21 mouse cellular contexts compared by ENCODE assay signal in the genomic region with DNA sequence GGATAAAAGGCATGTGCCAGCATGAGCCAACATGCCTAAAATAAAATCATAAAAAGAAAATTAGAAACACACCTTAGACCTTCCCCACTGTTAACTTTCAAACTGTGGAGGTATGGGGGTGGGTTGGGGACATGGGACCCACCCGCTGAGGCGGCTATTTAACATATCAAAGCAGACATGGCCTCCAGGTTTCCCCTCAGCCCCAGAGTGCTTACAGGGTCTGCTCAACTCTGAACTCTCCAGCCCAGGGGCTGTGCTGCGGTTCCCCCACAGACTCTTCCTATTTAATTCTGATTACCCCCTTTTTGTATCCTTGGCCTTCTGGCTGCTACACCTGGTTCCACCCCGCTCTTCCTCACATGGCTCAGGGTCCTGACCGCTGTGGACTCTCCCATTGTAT. TPM values are rescaled to one million over a fixed set of nuclear protein-coding genes. Genes with fewer than 3 reads are reported as not detected.
A peak's percentile ranks its signal among the peaks of the same experiment; 100 is the strongest.
DNase-seq lines count a peak whose midpoint lies in the region; ATAC-seq lines count a peak whose summit lies in the region.
"Had no signal": no experiment of that assay in that cellular context is flagged by ENCODE, and none has a peak within 500 bp of the region (broad histone marks: within the 10 kb centered on the region; RNA-seq: fewer than 3 reads in every experiment).

No protein-coding gene starts in this region.

- 29% methylated on average over 5 of the region's 5 CpGs for WGBS in embryonic facial prominence, embryonic 13.5 days
- WGBS in embryonic facial prominence, embryonic 10.5 days, result 42% methylated on average over 5 of the region's 5 CpGs
- 38% methylated on average over 5 of the region's 5 CpGs for WGBS in limb, embryonic 11.5 days

- H3K4me3 ChIP-seq in embryonic facial prominence, embryonic 13.5 days, result no peak overlapping the region
- no peak overlapping the region for H3K4me3 ChIP-seq in embryonic facial prominence, embryonic 10.5 days
- H3K4me3 ChIP-seq in limb, embryonic 11.5 days (ENCODE audit: low read depth, low read length), result no peak overlapping the region
- H3K4me3 ChIP-seq: heart, embryonic 10.5 days; hindbrain, embryonic 13.5 days had no signal

- DNase-seq in embryonic facial prominence, embryonic 10.5 days (ENCODE audit: low spot score), result no peak
- DNase-seq in R1 (ENCODE audit: low read depth, low spot score), result peak; percentile 52
- DNase-seq in limb, embryonic 11.5 days (ENCODE audit: low spot score), result no peak
- DNase-seq in left cerebral cortex, postnatal 4 days, result no peak
- no peak for DNase-seq in lung, postnatal 10 days
- no peak for DNase-seq in natural killer cell, adult 2 months (ENCODE audit: low spot score in 2 of 2)
- DNase-seq: B cell, adult 2 months; cerebellum, adult 11-12 months; cerebellum, adult 9-10 months; cerebellum, postnatal 36 days; gastrocnemius, postnatal 10 days; heart, adult 18-20 months; heart, postnatal 10 days; heart, postnatal 4 days had no signal

- H3K27me3 ChIP-seq in embryonic facial prominence, embryonic 13.5 days, result peaks cover 4% of the 10 kb centered on the region; the same call in 1 of the 2 replicates
- no peaks in the 10 kb centered on the region for H3K27me3 ChIP-seq in embryonic facial prominence, embryonic 10.5 days (replicated peaks; ENCODE audit: low read depth, poor library complexity, severe bottlenecking)
- no peaks in the 10 kb centered on the region for H3K27me3 ChIP-seq in limb, embryonic 11.5 days (ENCODE audit: control insufficient read depth, insufficient read depth, low read length)

- no peak overlapping the region for H3K4me2 ChIP-seq in embryonic facial prominence, embryonic 13.5 days
- H3K4me2 ChIP-seq in limb, embryonic 11.5 days (ENCODE audit: low read depth, severe bottlenecking), result no peak overlapping the region
- H3K4me2 ChIP-seq: hindbrain, embryonic 13.5 days had no signal

- H3K36me3 ChIP-seq in embryonic facial prominence, embryonic 13.5 days, result no peaks in the 10 kb centered on the region
- H3K36me3 ChIP-seq in embryonic facial prominence, embryonic 10.5 days (replicated peaks), result no peaks in the 10 kb centered on the region
- no peaks in the 10 kb centered on the region; the same call in 1 of the 2 replicates for H3K36me3 ChIP-seq in limb, embryonic 11.5 days (ENCODE audit: control insufficient read depth, insufficient read depth, low read length)
- H3K36me3 ChIP-seq: G1E; hindbrain, embryonic 13.5 days had no signal

- no peak for ATAC-seq in embryonic facial prominence, embryonic 13.5 days (ENCODE audit: insufficient number of reproducible peaks, insufficient read depth, low FRiP score, low TSS enrichment, low read depth)
- ATAC-seq in limb, embryonic 11.5 days (ENCODE audit: insufficient number of reproducible peaks, low FRiP score, low TSS enrichment, low read depth), result no peak; the same call in 1 of the 2 replicates
- ATAC-seq: activated CD4-positive, CD25-positive, alpha-beta regulatory T cell, adult 4 months; CD4-positive, CD25-positive, alpha-beta regulatory T cell, adult 4 months; forebrain, embryonic 16.5 days had no signal

- peak overlapping the region; percentile 4; the same call in 1 of the 2 replicates for H3K27ac ChIP-seq in embryonic facial prominence, embryonic 13.5 days
- H3K27ac ChIP-seq in embryonic facial prominence, embryonic 10.5 days (replicated peaks), result no peak overlapping the region
- peak overlapping the region; percentile 55; the same call in 1 of the 2 replicates for H3K27ac ChIP-seq in limb, embryonic 11.5 days (replicated peaks; ENCODE audit: low read depth, low read length)
- H3K27ac ChIP-seq: heart, embryonic 10.5 days; hindbrain, embryonic 13.5 days had no signal

- no peak overlapping the region for H3K9ac ChIP-seq in embryonic facial prominence, embryonic 13.5 days
- no peak overlapping the region for H3K9ac ChIP-seq in limb, embryonic 11.5 days (ENCODE audit: low read length)
- H3K9ac ChIP-seq: hindbrain, embryonic 13.5 days had no signal

- no peaks in the 10 kb centered on the region for H3K9me3 ChIP-seq in embryonic facial prominence, embryonic 13.5 days
- no peaks in the 10 kb centered on the region for H3K9me3 ChIP-seq in embryonic facial prominence, embryonic 10.5 days
- no peaks in the 10 kb centered on the region for H3K9me3 ChIP-seq in limb, embryonic 11.5 days (ENCODE audit: control insufficient read depth, low read length)
- H3K9me3 ChIP-seq: heart, embryonic 10.5 days; hindbrain, embryonic 13.5 days had no signal

- intact Hi-C loops in left cerebral cortex, postnatal 4 days (cut with DNase I), result no loop called here

- H3K4me1 ChIP-seq in embryonic facial prominence, embryonic 13.5 days, result peaks cover 35% of the 10 kb centered on the region
- H3K4me1 ChIP-seq in embryonic facial prominence, embryonic 10.5 days, result peaks cover 44% of the 10 kb centered on the region
- H3K4me1 ChIP-seq in limb, embryonic 11.5 days (ENCODE audit: control insufficient read depth, insufficient read depth, low read length), result peaks cover 35% of the 10 kb centered on the region

RNA-seq across cellular contexts. Expression of a gene that starts 39.2 kb away (rescaled TPM):
- polyA plus RNA-seq in embryonic facial prominence, embryonic 13.5 days (2015; fragmentation: Nextera tagmentation; extraction: Ambion mirVana), result 4.2 and 5.9 TPM in 2 replicates
- polyA plus RNA-seq in embryonic facial prominence, embryonic 10.5 days (2016; fragmentation: Nextera tagmentation; extraction: Ambion mirVana), result 4.2 and 7.5 TPM in 2 replicates
- 13.8 and 14.0 TPM in 2 replicates for polyA plus RNA-seq in limb, embryonic 11.5 days (2014; fragmentation: Nextera tagmentation; extraction: Ambion mirVana)
- total RNA-seq in left cerebral cortex, postnatal 4 days (2021), result 10 to 100 TPM; 24.9 to 28.6 TPM
- polyA plus RNA-seq: G1E had no signal

RNA-seq across cellular contexts. Expression of a gene that starts 53.4 kb away (rescaled TPM):
- polyA plus RNA-seq in embryonic facial prominence, embryonic 13.5 days (2015; fragmentation: Nextera tagmentation; extraction: Ambion mirVana), result 9.7 and 10.0 TPM in 2 replicates
- 11.8 and 12.0 TPM in 2 replicates for polyA plus RNA-seq in embryonic facial prominence, embryonic 10.5 days (2016; fragmentation: Nextera tagmentation; extraction: Ambion mirVana)
- 9.5 and 10.9 TPM in 2 replicates for polyA plus RNA-seq in limb, embryonic 11.5 days (2014; fragmentation: Nextera tagmentation; extraction: Ambion mirVana)
- total RNA-seq in left cerebral cortex, postnatal 4 days (2021), result 1 to 10 TPM; 6.1 to 6.9 TPM
